Mouse (Mus musculus) forebrain, embryonic 14.5 days (tissue): ENCODE data around the gene Cd200r1. TPM values are rescaled to one million over a fixed set of nuclear protein-coding genes. Genes with fewer than 3 reads are reported as not detected.
A peak's percentile ranks its signal among the peaks of the same experiment; 100 is the strongest.

ENCODE experiments used
- ATAC-seq: fragments of 200-750 bp; cut with Nextera tagmentation; 2 replicates; pipeline ENCODE4 v1.8.0; 2017; ENCODE audit warnings: mild to moderate bottlenecking, moderate library complexity
- DNase-seq: peaks from one replicate; pipeline ENCODE4 v3.0.0-alpha.2; 2015; ENCODE audit warnings: low spot score
- H3K27ac ChIP-seq: fragments of 300-500 bp; sonication (generic); 2 replicates; pipeline ENCODE4 v1.5.1; 2014; ENCODE audit warnings: low read depth, mild to moderate bottlenecking, control low read depth, low read length, moderate library complexity
- H3K27me3 ChIP-seq: fragments of 300-500 bp; sonication (generic); replicated peaks from 2 replicates; pipeline ENCODE4 v1.6.1; 2014; ENCODE audit warnings: low read length, control low read depth, mixed read lengths; ENCODE audit not compliant: control insufficient read depth, insufficient read depth
- H3K36me3 ChIP-seq: fragments of 300-500 bp; sonication (generic); 2 replicates; pipeline ENCODE4 v1.6.1; 2014; ENCODE audit warnings: low read length, control low read depth; ENCODE audit not compliant: control insufficient read depth, insufficient read depth
- H3K4me1 ChIP-seq: fragments of 300-500 bp; sonication (generic); 2 replicates; pipeline ENCODE4 v1.6.1; 2014; ENCODE audit warnings: antibody characterized with exemption, low read length, control low read depth; ENCODE audit not compliant: control insufficient read depth, insufficient read depth
- H3K4me2 ChIP-seq: fragments of 300-500 bp; sonication (generic); 2 replicates; pipeline ENCODE4 v1.6.1; 2014; ENCODE audit warnings: mild to moderate bottlenecking, control low read depth, low read length
- H3K4me3 ChIP-seq: fragments of 300-500 bp; sonication (generic); 2 replicates; pipeline ENCODE4 v1.5.1; 2014; ENCODE audit warnings: low read depth, low read length, control low read depth
- H3K9ac ChIP-seq: fragments of 300-500 bp; sonication (generic); 2 replicates; pipeline ENCODE4 v1.6.1; 2014; ENCODE audit warnings: mild to moderate bottlenecking, low read length, control low read depth, moderate library complexity
- H3K9me3 ChIP-seq: fragments of 300-500 bp; sonication (generic); replicated peaks from 2 replicates; pipeline ENCODE4 v1.6.1; 2016; ENCODE audit warnings: low read length, control low read depth, mixed read lengths; ENCODE audit not compliant: control insufficient read depth
- WGBS: fragments of 180-500 bp; shearing (Covaris S2); extraction: QIAGEN DNeasy Blood & Tissue Kit; methylation state at CpG from one replicate; pipeline ENCODE4 v1.1.7; 2014; 5-methylcytosine and 5-hydroxymethylcytosine counted together
- polyA plus RNA-seq: library from polyadenylated mRNA; unstranded; fragments of >200 nt; fragmentation: Nextera tagmentation; extraction: Ambion mirVana; gene quantifications from 2 replicates; pipeline ENCODE4 v1.2.1, GENCODE M21; 2014

Gene Cd200r1
- polyA plus RNA-seq, 1 experiment from 2014 or later: 0.70 TPM

GRCm38 (mm10) chr16:44724847-44725246, 40.7 kb upstream of the Cd200r1 start:
- Histone ChIP-seq H3K4me2 (peak overlapping the region; percentile 74), H3K4me1 (peaks cover 13% of the 10 kb centered on the region; the same call in 1 of the 2 replicates), H3K9me3 (no peaks in the 10 kb centered on the region), H3K4me3 (peak overlapping the region; percentile 83), H3K27me3 (no peaks in the 10 kb centered on the region), H3K9ac (peak overlapping the region; percentile 81), H3K36me3 (peaks cover 23% of the 10 kb centered on the region), H3K27ac (peak overlapping the region; percentile 88)
- DNase-seq (peak; percentile 81), ATAC-seq (peak; percentile 44)
- WGBS: 1% methylated on average over 14 of the region's 14 CpGs

GRCm38 (mm10) chr16:44725286-44726223, 40.0 kb upstream of the Cd200r1 start:
- DNase-seq (peak; percentile 87), ATAC-seq (no peak)
- Histone ChIP-seq H3K9ac (peak overlapping the region; percentile 81), H3K4me1 (peaks cover 13% of the 10 kb centered on the region; the same call in 1 of the 2 replicates), H3K27ac (no peak overlapping the region), H3K4me2 (peak overlapping the region; percentile 74), H3K4me3 (peak overlapping the region; percentile 83), H3K36me3 (peaks cover 24% of the 10 kb centered on the region), H3K9me3 (no peaks in the 10 kb centered on the region), H3K27me3 (no peaks in the 10 kb centered on the region)
- 48% methylated on average over 14 of the region's 14 CpGs for WGBS

- ATAC-seq (no peak), DNase-seq (no peak)
- peaks cover 42% of the 10 kb centered on the region for H3K36me3 ChIP-seq
- H3K27me3 ChIP-seq: no peaks in the 10 kb centered on the region
- no peak overlapping the region for H3K9ac ChIP-seq
- H3K4me1 ChIP-seq: peaks cover 13% of the 10 kb centered on the region; the same call in 1 of the 2 replicates
- no peaks in the 10 kb centered on the region for H3K9me3 ChIP-seq
- H3K27ac ChIP-seq: no peak overlapping the region
- WGBS: 96% methylated on average over 3 of the region's 3 CpGs
- no peak overlapping the region for H3K4me2 ChIP-seq
- no peak overlapping the region for H3K4me3 ChIP-seq
Measured at GRCm38 (mm10) chr16:44727525-44727924, 38.0 kb upstream of the Cd200r1 start.

GRCm38 (mm10) chr16:44734059-44734458, 31.5 kb upstream of the Cd200r1 start:
- no peaks in the 10 kb centered on the region for H3K27me3 ChIP-seq
- ATAC-seq (no peak), DNase-seq (no peak)
- no peaks in the 10 kb centered on the region for H3K9me3 ChIP-seq
- H3K4me3 ChIP-seq: no peak overlapping the region
- WGBS: 87% methylated on average over 3 of the region's 3 CpGs
- no peak overlapping the region for H3K27ac ChIP-seq
- no peak overlapping the region for H3K4me2 ChIP-seq
- no peaks in the 10 kb centered on the region for H3K4me1 ChIP-seq
- peaks cover 95% of the 10 kb centered on the region for H3K36me3 ChIP-seq
- no peak overlapping the region for H3K9ac ChIP-seq

GRCm38 (mm10) chr16:44735676-44736075, 29.9 kb upstream of the Cd200r1 start:
- ATAC-seq (no peak), DNase-seq (no peak)
- Histone ChIP-seq H3K27me3 (no peaks in the 10 kb centered on the region), H3K4me2 (no peak overlapping the region), H3K9me3 (no peaks in the 10 kb centered on the region), H3K36me3 (peaks cover 85% of the 10 kb centered on the region), H3K4me3 (no peak overlapping the region), H3K4me1 (no peaks in the 10 kb centered on the region), H3K27ac (no peak overlapping the region), H3K9ac (no peak overlapping the region)
- WGBS: 91% methylated on average over 5 of the region's 5 CpGs

GRCm38 (mm10) chr16:44736118-44736517, 29.4 kb upstream of the Cd200r1 start:
- Histone ChIP-seq H3K4me2 (no peak overlapping the region), H3K9me3 (no peaks in the 10 kb centered on the region), H3K9ac (no peak overlapping the region), H3K27ac (no peak overlapping the region), H3K36me3 (peaks cover 82% of the 10 kb centered on the region), H3K4me3 (no peak overlapping the region), H3K4me1 (no peaks in the 10 kb centered on the region), H3K27me3 (no peaks in the 10 kb centered on the region)
- 87% methylated on average over 4 of the region's 4 CpGs for whole genome bisulfite sequencing
- ATAC-seq (no peak), DNase-seq (no peak)

- no peak overlapping the region for H3K27ac ChIP-seq
- ATAC-seq (no peak), DNase-seq (no peak)
- peaks cover 15% of the 10 kb centered on the region for H3K4me1 ChIP-seq
- WGBS: 87% methylated on average over 1 of the region's 1 CpGs
- H3K9ac ChIP-seq: no peak overlapping the region
- no peaks in the 10 kb centered on the region for H3K9me3 ChIP-seq
- no peak overlapping the region for H3K4me2 ChIP-seq
- H3K36me3 ChIP-seq: peaks cover 30% of the 10 kb centered on the region
- no peaks in the 10 kb centered on the region for H3K27me3 ChIP-seq
- no peak overlapping the region for H3K4me3 ChIP-seq
Measured at GRCm38 (mm10) chr16:44742753-44743152, 22.8 kb upstream of the Cd200r1 start.

GRCm38 (mm10) chr16:44745471-44745865, 20.1 kb upstream of the Cd200r1 start:
- Histone ChIP-seq H3K4me3 (peak overlapping the region; percentile 76), H3K9ac (peak overlapping the region; percentile 82), H3K27me3 (no peaks in the 10 kb centered on the region), H3K27ac (peak overlapping the region; percentile 92), H3K4me2 (peak overlapping the region; percentile 64), H3K36me3 (peaks cover 11% of the 10 kb centered on the region), H3K4me1 (peaks cover 15% of the 10 kb centered on the region), H3K9me3 (no peaks in the 10 kb centered on the region)
- WGBS: 8% methylated on average over 14 of the region's 14 CpGs
- DNase-seq: peak; percentile 30
- no peak; the same call in none of the 2 replicates for ATAC-seq
